Mouse (Mus musculus) neural tube, embryonic 11.5 days (tissue): ENCODE measurements around the gene Cpsf4. TPM values are rescaled to one million over a fixed set of nuclear protein-coding genes. Genes with fewer than 3 reads are reported as not detected.

Experiments used
- ATAC-seq: fragments of 200-750 bp; cut with Nextera tagmentation; 2 replicates; pipeline ENCODE4 v1.8.0; 2017; ENCODE audit warnings: moderate number of reproducible peaks, mild to moderate bottlenecking, moderate TSS enrichment, moderate library complexity; ENCODE audit not compliant: insufficient read depth, low FRiP score, low TSS enrichment
- DNase-seq: peaks from one replicate; pipeline ENCODE4 v3.0.0-alpha.2; 2015; ENCODE audit warnings: low spot score
- H3K27ac ChIP-seq: fragments of 300-500 bp; sonication (generic); 2 replicates; pipeline ENCODE4 v1.5.1; 2014; ENCODE audit warnings: low read depth, mild to moderate bottlenecking, low read length
- H3K27me3 ChIP-seq: fragments of 300-500 bp; sonication (generic); 2 replicates; pipeline ENCODE4 v1.6.1; 2014; ENCODE audit warnings: mild to moderate bottlenecking, low read length, mixed read lengths; ENCODE audit not compliant: control insufficient read depth, insufficient read depth
- H3K36me3 ChIP-seq: fragments of 300-500 bp; sonication (generic); 2 replicates; pipeline ENCODE4 v1.6.1; 2014; ENCODE audit warnings: mild to moderate bottlenecking, low read length, moderate library complexity, mixed read lengths; ENCODE audit not compliant: control insufficient read depth, insufficient read depth
- H3K4me1 ChIP-seq: fragments of 300-500 bp; sonication (generic); 2 replicates; pipeline ENCODE4 v1.6.1; 2014; ENCODE audit warnings: low read length, mixed read lengths; ENCODE audit not compliant: control insufficient read depth, insufficient read depth
- H3K4me2 ChIP-seq: fragments of 300-500 bp; sonication (generic); 2 replicates; pipeline ENCODE4 v1.6.1; 2014; ENCODE audit warnings: low read depth, mild to moderate bottlenecking, moderate library complexity
- H3K4me3 ChIP-seq: fragments of 300-500 bp; sonication (generic); 2 replicates; pipeline ENCODE4 v1.5.1; 2014; ENCODE audit warnings: low read depth, low read length
- H3K9ac ChIP-seq: fragments of 300-500 bp; sonication (generic); 2 replicates; pipeline ENCODE4 v1.6.1; 2014; ENCODE audit warnings: mild to moderate bottlenecking, low read length
- H3K9me3 ChIP-seq: fragments of 300-500 bp; sonication (generic); 2 replicates; pipeline ENCODE4 v1.6.1; 2016; ENCODE audit warnings: low read length; ENCODE audit not compliant: control insufficient read depth
- WGBS: fragments of 180-500 bp; shearing (Covaris S2); extraction: QIAGEN DNeasy Blood & Tissue Kit; methylation state at CpG from one replicate; pipeline ENCODE4 v1.1.7; 2014; 5-methylcytosine and 5-hydroxymethylcytosine counted together
- polyA plus RNA-seq: library from polyadenylated mRNA; unstranded; fragments of >200 nt; fragmentation: Nextera tagmentation; extraction: Ambion mirVana; gene quantifications from 2 replicates; pipeline ENCODE4 v1.2.1, GENCODE M21; 2014

Cpsf4 gene
- polyA plus RNA-seq, 1 experiment from 2014 or later, result 41.1 TPM

- H3K9me3 ChIP-seq, result no peaks in the 10 kb centered on the region
- no peak overlapping the region for H3K9ac ChIP-seq
- H3K4me1 ChIP-seq, result peaks cover 5% of the 10 kb centered on the region; the same call in 1 of the 2 replicates
- WGBS, result 95% methylated on average over 14 of the region's 14 CpGs
- ATAC-seq (no peak), DNase-seq (no peak)
- H3K4me3 ChIP-seq, result no peak overlapping the region
- H3K27me3 ChIP-seq, result no peaks in the 10 kb centered on the region
- H3K36me3 ChIP-seq, result peaks cover 7% of the 10 kb centered on the region
- H3K4me2 ChIP-seq, result no peak overlapping the region
- no peak overlapping the region for H3K27ac ChIP-seq
These were observed 5.7 kb upstream of the Cpsf4 start for GRCm38 (mm10) chr5:145161361-145161760.

DNA sequence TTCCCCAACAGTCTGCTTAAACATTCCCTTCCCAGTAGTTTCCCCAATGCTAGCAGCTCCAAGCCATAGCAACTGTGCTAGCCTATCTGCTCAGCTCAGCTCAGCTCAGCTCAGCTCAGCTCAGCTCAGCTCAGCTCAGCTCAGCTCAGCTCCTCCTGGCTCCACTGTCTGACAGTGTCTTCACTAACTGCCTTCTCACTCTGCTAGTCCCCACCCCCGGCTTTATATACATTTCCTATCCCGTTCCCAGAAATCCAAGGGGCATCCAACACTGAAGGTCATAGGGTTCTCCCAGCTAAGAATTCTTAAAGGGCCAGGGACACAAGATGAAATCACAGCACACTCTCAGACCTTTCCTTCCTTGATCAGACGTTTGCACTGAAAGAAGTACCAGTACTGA lies 2.3 kb upstream of the Cpsf4 start:
- no peak overlapping the region for H3K9ac ChIP-seq
- WGBS, result 82% methylated on average over 3 of the region's 3 CpGs

DNA sequence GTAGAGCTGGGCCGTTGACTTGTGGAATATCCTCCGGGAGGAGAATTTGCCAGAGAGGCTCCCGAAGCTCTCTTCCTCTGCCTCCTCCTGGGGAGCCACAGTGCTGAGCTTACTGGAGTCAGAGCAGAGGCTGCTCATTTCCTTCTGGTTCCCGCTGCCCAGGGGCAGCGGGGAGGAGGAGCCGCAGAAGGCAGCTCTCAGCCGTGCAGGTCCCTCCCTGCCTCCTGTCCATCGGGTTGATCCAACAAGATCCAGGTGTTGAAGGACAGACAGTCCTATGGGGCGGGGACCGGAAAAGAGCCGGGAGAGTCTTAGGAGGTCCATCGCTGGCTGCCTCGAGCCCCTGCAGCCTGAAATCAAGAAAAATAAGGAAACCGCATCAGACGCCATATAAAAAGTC lies 1.8 kb upstream of the Cpsf4 start:
- Histone ChIP-seq H3K27ac (no peak overlapping the region), H3K27me3 (no peaks in the 10 kb centered on the region), H3K9me3 (no peaks in the 10 kb centered on the region), H3K4me2 (no peak overlapping the region), H3K4me1 (peaks cover 6% of the 10 kb centered on the region), H3K9ac (no peak overlapping the region), H3K36me3 (no peaks in the 10 kb centered on the region), H3K4me3 (no peak overlapping the region)
- WGBS, result 89% methylated on average over 15 of the region's 15 CpGs
- DNase-seq (no peak), ATAC-seq (no peak)

More for the DNA sequence above, 2.3 kb upstream of the Cpsf4 start:
- ATAC-seq (no peak), DNase-seq (no peak)
- Histone ChIP-seq H3K9me3 (no peaks in the 10 kb centered on the region), H3K4me1 (peaks cover 6% of the 10 kb centered on the region), H3K27me3 (no peaks in the 10 kb centered on the region), H3K4me3 (no peak overlapping the region), H3K36me3 (no peaks in the 10 kb centered on the region; the same call in 1 of the 2 replicates), H3K4me2 (no peak overlapping the region), H3K27ac (no peak overlapping the region)

- H3K4me2 ChIP-seq, result peak overlapping the region; percentile 59
- peaks cover 3% of the 10 kb centered on the region; the same call in 1 of the 2 replicates for H3K36me3 ChIP-seq
- DNase-seq (no peak), ATAC-seq (peak; percentile 48)
- no peaks in the 10 kb centered on the region for H3K27me3 ChIP-seq
- peak overlapping the region; percentile 91 for H3K9ac ChIP-seq
- no peaks in the 10 kb centered on the region for H3K9me3 ChIP-seq
- H3K4me3 ChIP-seq, result peak overlapping the region; percentile 87
- H3K4me1 ChIP-seq, result peaks cover 6% of the 10 kb centered on the region
- H3K27ac ChIP-seq, result peak overlapping the region; percentile 56
- WGBS, result under 1% methylated on average over 28 of the region's 28 CpGs
These were observed 271 bp downstream of the Cpsf4 start for GRCm38 (mm10) chr5:145167306-145167661.

DNA sequence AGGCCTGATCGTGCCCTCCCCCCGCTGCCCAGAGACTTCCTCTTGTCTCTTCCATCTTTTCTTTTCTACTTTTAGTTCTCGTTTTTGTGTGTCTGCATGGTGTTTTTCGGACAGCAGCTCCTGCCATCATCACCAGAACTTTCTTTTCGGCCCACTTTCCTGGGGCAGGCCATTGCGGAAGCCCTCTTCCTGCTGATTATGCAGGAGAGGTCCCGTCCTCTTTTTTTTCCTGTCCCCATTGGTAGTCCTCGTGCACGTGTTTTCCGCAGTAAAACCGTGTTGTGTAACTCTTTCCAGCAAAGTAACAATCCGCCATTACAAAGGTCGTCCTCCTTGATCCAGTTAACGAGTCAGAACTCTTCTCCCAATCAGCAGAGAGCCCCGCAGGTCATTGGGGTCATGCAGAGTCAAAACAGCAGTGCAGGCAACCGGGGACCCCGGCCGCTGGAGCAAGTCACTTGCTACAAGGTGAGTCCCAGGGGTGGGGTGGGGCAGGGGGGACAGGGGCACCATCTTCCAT lies 11.5 kb downstream of the Cpsf4 start:
- ATAC-seq (no peak), DNase-seq (no peak)
- H3K27ac ChIP-seq, result no peak overlapping the region
- no peaks in the 10 kb centered on the region for H3K9me3 ChIP-seq
- no peak overlapping the region for H3K4me2 ChIP-seq
- peaks cover 36% of the 10 kb centered on the region for H3K36me3 ChIP-seq
- no peaks in the 10 kb centered on the region for H3K4me1 ChIP-seq
- WGBS, result 90% methylated on average over 18 of the region's 18 CpGs
- H3K27me3 ChIP-seq, result no peaks in the 10 kb centered on the region
- H3K9ac ChIP-seq, result no peak overlapping the region
- no peak overlapping the region for H3K4me3 ChIP-seq

DNA sequence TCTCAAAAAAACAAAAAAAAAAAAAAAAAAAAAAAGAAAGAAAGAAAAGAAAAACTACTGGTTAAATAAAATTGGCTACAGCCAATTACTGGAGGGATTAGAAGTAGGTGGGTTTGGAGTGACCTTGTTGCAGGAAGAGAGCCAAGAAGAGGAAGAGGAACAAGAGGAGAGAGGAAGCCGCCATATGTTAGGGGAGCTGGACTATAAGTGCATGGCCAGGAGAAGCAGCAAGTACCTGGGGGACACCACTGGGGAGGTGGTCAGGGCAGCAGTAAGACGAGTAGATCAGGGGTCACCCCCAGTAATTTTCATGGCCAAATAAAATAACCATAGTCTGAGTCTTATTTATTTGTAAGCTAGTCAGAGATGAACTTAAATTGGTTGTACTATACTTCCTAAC lies 18.2 kb downstream of the Cpsf4 start:
- 84% methylated on average over 2 of the region's 2 CpGs for WGBS

DNA sequence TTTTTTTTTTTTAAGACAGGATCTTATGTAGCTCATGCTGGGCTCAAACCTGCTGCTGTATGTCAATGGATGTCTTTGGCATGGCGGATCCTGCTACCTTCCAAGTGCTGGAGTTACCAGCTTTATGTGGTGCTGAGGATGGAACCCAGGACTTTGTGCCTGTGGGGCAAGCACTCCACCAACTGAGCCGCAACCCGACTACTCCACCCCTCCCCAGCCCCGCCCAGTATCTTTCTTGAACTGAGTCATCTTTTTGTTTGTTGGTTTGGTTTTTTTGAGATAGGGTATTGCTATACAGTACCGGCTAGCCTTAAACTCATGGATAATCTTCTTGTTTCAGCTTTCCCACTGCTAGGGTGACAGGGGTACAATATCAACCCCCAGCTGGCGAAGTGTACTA lies 22.4 kb downstream of the Cpsf4 start:
- Histone ChIP-seq H3K27ac (no peak overlapping the region), H3K4me3 (no peak overlapping the region), H3K9ac (no peak overlapping the region), H3K4me2 (no peak overlapping the region), H3K27me3 (no peaks in the 10 kb centered on the region), H3K36me3 (peaks cover 8% of the 10 kb centered on the region), H3K9me3 (no peaks in the 10 kb centered on the region), H3K4me1 (peaks cover 6% of the 10 kb centered on the region)
- ATAC-seq (no peak), DNase-seq (no peak)
- 92% methylated on average over 6 of the region's 6 CpGs for WGBS

More for the DNA sequence above, 18.2 kb downstream of the Cpsf4 start:
- H3K36me3 ChIP-seq, result peaks cover 22% of the 10 kb centered on the region
- no peaks in the 10 kb centered on the region for H3K27me3 ChIP-seq
- no peak overlapping the region for H3K4me2 ChIP-seq
- no peak overlapping the region for H3K27ac ChIP-seq
- H3K4me3 ChIP-seq, result no peak overlapping the region
- ATAC-seq, result no peak
- no peak for DNase-seq
- H3K9me3 ChIP-seq, result no peaks in the 10 kb centered on the region
- H3K9ac ChIP-seq, result no peak overlapping the region
- peaks cover 2% of the 10 kb centered on the region for H3K4me1 ChIP-seq

DNA sequence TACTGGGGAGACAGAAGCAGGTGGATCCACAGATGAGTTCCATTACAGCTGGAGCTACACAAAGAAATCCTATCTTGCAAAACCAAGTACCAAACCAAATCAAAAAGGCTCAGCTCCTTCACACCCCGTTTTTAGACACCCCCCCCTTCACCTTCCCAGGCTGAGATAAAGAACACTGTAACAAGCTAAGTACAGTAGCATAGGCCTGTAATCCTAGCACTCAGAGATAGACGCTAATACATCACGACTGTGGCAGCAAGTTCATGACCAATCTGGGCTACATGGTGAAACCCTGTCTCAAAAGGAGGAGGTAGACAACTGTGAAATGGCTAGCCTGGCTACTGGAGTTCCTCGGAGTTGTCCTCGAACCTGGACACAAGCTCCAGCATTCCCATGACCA lies 23.4 kb downstream of the Cpsf4 start:
- no peak for DNase-seq
- WGBS, result 65% methylated on average over 5 of the region's 5 CpGs
- no peak for ATAC-seq
- Histone ChIP-seq H3K4me3 (peak overlapping the region; percentile 82), H3K36me3 (peaks cover 10% of the 10 kb centered on the region), H3K27me3 (no peaks in the 10 kb centered on the region), H3K4me1 (peaks cover 6% of the 10 kb centered on the region), H3K9ac (peak overlapping the region; percentile 93), H3K27ac (no peak overlapping the region), H3K4me2 (peak overlapping the region; percentile 47), H3K9me3 (no peaks in the 10 kb centered on the region)
